Mouse (Mus musculus) CH12.LX (cell line): ENCODE data around the gene Mars2. TPM values are rescaled to one million over a fixed set of nuclear protein-coding genes. Genes with fewer than 3 reads are reported as not detected.

Source experiments
- DNase-seq: peaks from one replicate; pipeline ENCODE4 v3.0.0-alpha.2; 2013; ENCODE audit errors: extremely low read depth
- H3K27ac ChIP-seq: 2 replicates; pipeline ENCODE4 v1.5.1; 2012; ENCODE audit warnings: low read depth, mild to moderate bottlenecking, control low read depth, moderate library complexity; ENCODE audit not compliant: insufficient read depth
- H3K27me3 ChIP-seq: replicated peaks from 2 replicates; pipeline ENCODE3; 2012; ENCODE audit warnings: inconsistent platforms
- H3K36me3 ChIP-seq, 2 experiments: replicated peaks in 1 of 2; 2 replicates each; pipeline versions ENCODE3 to v1.6.1; 2012; ENCODE audit warnings: inconsistent platforms in 1 of 2, low read length in 1 of 2, mild to moderate bottlenecking in 1 of 2, mixed read lengths in 1 of 2, moderate library complexity in 1 of 2; ENCODE audit not compliant: control insufficient read depth in 1 of 2, insufficient read depth in 1 of 2
- H3K4me1 ChIP-seq, 2 experiments: 2 replicates each; pipeline ENCODE4 v1.6.1; 2012; ENCODE audit warnings: inconsistent platforms in 1 of 2, moderate library complexity in 1 of 2; ENCODE audit not compliant: insufficient read depth in 2 of 2, control insufficient read depth in 1 of 2
- H3K4me2 ChIP-seq: 2 replicates; pipeline ENCODE4 v1.6.1; 2012; ENCODE audit warnings: low read depth, mild to moderate bottlenecking, control low read depth; ENCODE audit not compliant: poor library complexity, insufficient read depth, severe bottlenecking
- H3K4me3 ChIP-seq, 3 experiments: fragments of 150-350 bp in 1 of 3; sonication (generic) in 1 of 3; replicated peaks in 1 of 3; 2 replicates each; pipeline versions ENCODE3 to v1.5.1; 2011 to 2012; ENCODE audit warnings: low read depth in 2 of 3, low read length in 2 of 3, mild to moderate bottlenecking in 2 of 3, moderate library complexity in 2 of 3, control low read depth in 1 of 3, improper control_type of control experiment in 1 of 3, inconsistent platforms in 1 of 3, mixed read lengths in 1 of 3; ENCODE audit not compliant: poor library complexity in 1 of 3
- H3K79me2 ChIP-seq: replicated peaks from 2 replicates; pipeline ENCODE4 v1.6.1; 2012; ENCODE audit warnings: mild to moderate bottlenecking, moderate library complexity; ENCODE audit not compliant: control insufficient read depth, poor library complexity, insufficient read depth, severe bottlenecking; ENCODE audit errors: extremely low read depth
- H3K9ac ChIP-seq: 2 replicates; pipeline ENCODE4 v1.6.1; 2012; ENCODE audit warnings: low read depth, mild to moderate bottlenecking, control low read depth, moderate library complexity; ENCODE audit not compliant: insufficient read depth
- H3K9me3 ChIP-seq: replicated peaks from 2 replicates; pipeline ENCODE3; 2012; ENCODE audit warnings: low read length, inconsistent platforms, mixed read lengths
- CHD1 ChIP-seq: IDR thresholded peaks from 2 replicates; pipeline ENCODE4 v1.6.1; 2012; ENCODE audit warnings: low read depth, low read length, improper control_type of control experiment, inconsistent platforms
- CTCF ChIP-seq, 2 experiments: IDR thresholded peaks in 1 of 2; conservative IDR thresholded peaks in 1 of 2; 2 replicates each; pipeline ENCODE4 v1.5.1; 2011 to 2012; ENCODE audit warnings: low read depth in 2 of 2, low read length in 2 of 2, improper control_type of control experiment in 1 of 2, inconsistent platforms in 1 of 2, mild to moderate bottlenecking in 1 of 2, moderate library complexity in 1 of 2
- HCFC1 ChIP-seq: IDR thresholded peaks from 2 replicates; pipeline ENCODE4 v1.6.1; 2012; ENCODE audit warnings: low read depth, mild to moderate bottlenecking, inconsistent platforms, low read length, improper control_type of control experiment
- KAT2A ChIP-seq: IDR thresholded peaks from 2 replicates; pipeline ENCODE4 v1.6.1; 2012; ENCODE audit warnings: low read length, improper control_type of control experiment, inconsistent platforms; ENCODE audit not compliant: insufficient replicate concordance
- MAX ChIP-seq: IDR thresholded peaks from 2 replicates; pipeline ENCODE4 v1.6.1; 2011; ENCODE audit warnings: low read length, improper control_type of control experiment
- MAZ ChIP-seq: IDR thresholded peaks from 2 replicates; pipeline ENCODE4 v1.6.1; 2012; ENCODE audit warnings: low read depth, mild to moderate bottlenecking, inconsistent platforms, low read length, improper control_type of control experiment, moderate library complexity
- MEF2A ChIP-seq: IDR thresholded peaks from 2 replicates; pipeline ENCODE4 v1.6.1; 2014; ENCODE audit warnings: low read depth, mild to moderate bottlenecking, inconsistent platforms, low read length, improper control_type of control experiment, borderline replicate concordance
- NELFE ChIP-seq: IDR thresholded peaks from 2 replicates; pipeline ENCODE4 v1.6.1; 2011; ENCODE audit warnings: low read depth, low read length, improper control_type of control experiment
- POLR2A ChIP-seq: IDR thresholded peaks from 2 replicates; pipeline ENCODE4 v1.6.1; 2011; ENCODE audit warnings: low read depth, mild to moderate bottlenecking, improper control_type of control experiment, low read length
- RAD21 ChIP-seq: IDR thresholded peaks from 2 replicates; pipeline ENCODE4 v1.6.1; 2011; ENCODE audit warnings: low read depth, mild to moderate bottlenecking, low read length, improper control_type of control experiment, moderate library complexity
- TBP ChIP-seq: conservative IDR thresholded peaks from 2 replicates; pipeline ENCODE4 v1.6.1; 2011; ENCODE audit warnings: low read depth, low read length, improper control_type of control experiment
- UBTF ChIP-seq: IDR thresholded peaks from 2 replicates; pipeline ENCODE4 v1.6.1; 2012; ENCODE audit warnings: low read depth, mild to moderate bottlenecking, inconsistent platforms, low read length, improper control_type of control experiment, moderate library complexity
- USF1 ChIP-seq: IDR thresholded peaks from 2 replicates; pipeline ENCODE4 v1.6.1; 2014; ENCODE audit warnings: low read depth, mild to moderate bottlenecking, inconsistent platforms, low read length, improper control_type of control experiment
- ZKSCAN1 ChIP-seq: IDR thresholded peaks from 2 replicates; pipeline ENCODE4 v1.6.1; 2012; ENCODE audit warnings: low read depth, inconsistent platforms, low read length, improper control_type of control experiment, borderline replicate concordance
- ZNF384 ChIP-seq: IDR thresholded peaks from 2 replicates; pipeline ENCODE4 v1.6.1; 2012; ENCODE audit warnings: low read depth, low read length, improper control_type of control experiment, inconsistent platforms
- dilution Hi-C: fragments of 300-500 bp; cut with MboI; formaldehyde crosslinking; loops from 2 replicates; pipeline ENCODE4 v1.14.3; 2020; ENCODE audit warnings: low sequenced_read_pairs; ENCODE audit not compliant: extremely low pct_unique_long_range_greater_than_20kb, extremely low pct_ligation_motif_present
- in situ Hi-C: fragments of 300-500 bp; cut with MboI; formaldehyde crosslinking; loops from 3 replicates; pipeline ENCODE4 v1.14.3; 2019; ENCODE audit warnings: low sequenced_read_pairs, low pct_ligation_motif_present, low pct_unique_long_range_greater_than_20kb, mixed read lengths
- polyA plus RNA-seq: library from polyadenylated mRNA; unstranded; fragments of >175 nt; gene quantifications from 2 replicates; pipeline ENCODE4 v1.2.1, GENCODE M21; 2012; ENCODE audit warnings: low read depth; ENCODE audit not compliant: insufficient read length
- total RNA-seq, 2 experiments: library from RNA; depleted of rRNA; stranded (reverse); fragments of 300-350 nt in 1 of 2; fragments of >200 nt in 1 of 2; gene quantifications; 2 replicates each; pipeline ENCODE4 v1.2.3; 2012 to 2014

Mars2 gene
- total and polyA plus RNA-seq, 3 experiments = 3.7 to 5.6 (median 4.5) TPM

- H3K9me3 ChIP-seq = no peaks in the 10 kb centered on the region
- TF ChIP-seq MAZ (no peak), ZNF384 (0 out of 2 replicates have a peak, but pooled peaks have one; percentile 12)
- no peak overlapping the region for H3K27ac ChIP-seq
- no peak for DNase-seq
- H3K4me2 ChIP-seq = no peak overlapping the region
- peaks cover 0 to 6% of the 10 kb centered on the region in 2 experiments; a peak in 3 of 4 replicates for H3K4me1 ChIP-seq
- H3K79me2 ChIP-seq = no peaks in the 10 kb centered on the region
- no peak overlapping the region for H3K4me3 ChIP-seq
- H3K36me3 ChIP-seq = no peaks in the 10 kb centered on the region
- H3K27me3 ChIP-seq = no peaks in the 10 kb centered on the region
- dilution Hi-C loops = no loop called here
- no peak overlapping the region for H3K9ac ChIP-seq
- in situ Hi-C loops = no loop called here
These were observed 26.6 kb upstream of the Mars2 start for GRCm38 (mm10) chr1:55210202-55210965.

- dilution Hi-C loops (no loop called here), in situ Hi-C loops (no loop called here)
- Histone ChIP-seq H3K9me3 (no peaks in the 10 kb centered on the region), H3K4me2 (no peak overlapping the region), H3K27me3 (no peaks in the 10 kb centered on the region), H3K79me2 (no peaks in the 10 kb centered on the region), H3K9ac (no peak overlapping the region), H3K27ac (no peak overlapping the region), H3K36me3 (no peaks in the 10 kb centered on the region), H3K4me1 (peaks cover 2 to 13% of the 10 kb centered on the region in 2 experiments; a peak in 3 of 4 replicates), H3K4me3 (no peak overlapping the region)
- TF ChIP-seq MAX (no peak), ZKSCAN1 (no peak), TBP (no peak), CTCF (conservative IDR thresholded peaks at IDR 0.05 in 1 of 2, IDR thresholded peaks at IDR 0.05 in 1 of 2; ENCODE audit: low read depth in 2 of 2, low read length in 2 of 2) (no peak), POLR2A (no peak), USF1 (no peak), KAT2A (no peak), UBTF (no peak), MEF2A (no peak), NELFE (no peak), HCFC1 (no peak)
- no peak for DNase-seq
These were observed 25.9 kb upstream of the Mars2 start for GRCm38 (mm10) chr1:55211081-55211480.

- Histone ChIP-seq H3K4me1 (peaks cover 2 to 14% of the 10 kb centered on the region in 2 experiments; a peak in 3 of 4 replicates), H3K36me3 (no peaks in the 10 kb centered on the region), H3K27me3 (no peaks in the 10 kb centered on the region), H3K9me3 (no peaks in the 10 kb centered on the region)
- 0 out of 2 replicates have a peak, but pooled peaks have one; percentile 11 for TF ChIP-seq USF1
- TF ChIP-seq CTCF (conservative IDR thresholded peaks at IDR 0.05 in 1 of 2, IDR thresholded peaks at IDR 0.05 in 1 of 2; ENCODE audit: low read depth in 2 of 2, low read length in 2 of 2) = peak in 1 of 2 experiments; percentile 23; a peak in 1 of 4 replicates
- TF ChIP-seq RAD21 = no peak
- TF ChIP-seq CHD1 = no peak
- TF ChIP-seq, all 38 proteins: peak for 2
- Histone ChIP-seq H3K4me3 (no peak overlapping the region), H3K27ac (no peak overlapping the region), H3K79me2 (no peaks in the 10 kb centered on the region), H3K4me2 (no peak overlapping the region), H3K9ac (no peak overlapping the region)
- in situ Hi-C loops (no loop called here), dilution Hi-C loops (no loop called here)
- no peak for DNase-seq
These were observed 24.2 kb upstream of the Mars2 start for GRCm38 (mm10) chr1:55212771-55213170.
